Mouse (Mus musculus): ENCODE results near the gene Lgals7.
"Not testable (repeated sequence)": the region's sequence is repeated elsewhere in the genome, so short reads cannot be mapped to it uniquely, and the experiment has no call there.

Lgals7 gene

DNA sequence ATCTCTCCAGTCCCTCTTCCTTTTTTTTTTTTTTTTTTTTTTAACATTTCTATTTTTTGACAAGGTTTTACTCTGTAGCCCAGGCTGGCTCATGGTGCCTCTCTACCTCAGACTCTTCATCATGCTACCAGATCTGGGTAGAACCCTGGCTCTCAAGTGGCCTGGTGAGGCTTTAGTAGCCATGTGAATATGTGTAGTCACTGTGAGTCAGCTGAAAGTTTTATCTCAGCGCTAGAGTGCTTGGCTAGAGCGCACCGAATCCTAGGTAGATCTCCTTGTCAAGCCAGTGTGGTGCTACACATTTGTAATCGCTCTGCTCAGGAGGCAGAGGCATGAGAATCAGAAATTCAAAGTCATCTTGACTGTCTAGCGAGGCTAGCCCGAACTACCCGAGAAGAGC, 13.5 kb downstream of the Lgals7 start:
- no peak for DNase-seq (ENCODE audit: low spot score)

DNA sequence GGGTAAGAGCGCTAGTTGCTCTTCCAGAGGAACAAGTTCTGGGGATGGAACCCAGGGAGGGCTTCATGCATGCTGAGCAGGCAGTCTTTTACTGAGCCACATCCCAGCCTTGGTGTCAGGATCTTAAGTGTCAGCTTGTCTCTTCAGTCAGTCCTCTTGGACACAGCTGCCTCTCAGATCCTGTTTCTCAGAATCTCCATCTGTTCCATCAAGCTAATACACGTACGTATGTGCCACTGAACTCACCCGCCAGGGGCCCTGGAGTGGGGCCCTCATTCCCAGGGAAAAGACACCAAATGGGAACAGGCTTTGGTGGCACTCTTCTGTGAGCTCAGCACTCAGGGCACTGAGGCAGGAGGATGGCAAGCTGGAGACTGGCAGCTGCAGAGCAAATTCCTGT, 14.2 kb downstream of the Lgals7 start:
- DNase-seq (ENCODE audit: low spot score) = no peak

GRCm38 (mm10) chr7:28879606-28880005, 16.0 kb downstream of the Lgals7 start:
- no peak for DNase-seq (ENCODE audit: low spot score)

DNA sequence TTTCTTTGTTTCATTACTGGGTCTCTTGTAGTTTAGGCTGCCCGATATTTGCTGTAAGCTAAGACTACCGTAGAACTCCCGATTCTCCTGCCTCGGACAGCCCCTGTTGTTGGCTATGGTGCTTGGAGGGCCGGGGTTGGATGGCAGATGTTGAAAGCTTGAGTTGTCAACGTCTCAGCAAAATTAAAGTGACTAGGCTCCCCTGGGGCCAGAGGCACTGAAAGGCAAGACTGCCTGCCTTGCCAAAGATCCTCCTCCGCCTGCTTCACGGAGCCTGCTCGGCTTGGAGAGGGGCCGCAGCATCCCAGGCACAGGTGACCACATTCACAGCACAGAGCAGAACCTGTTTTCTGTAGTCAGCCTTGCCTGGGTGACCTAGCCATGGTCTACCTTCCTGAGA, 16.9 kb downstream of the Lgals7 start:
- DNase-seq (ENCODE audit: low spot score) = no peak

DNA sequence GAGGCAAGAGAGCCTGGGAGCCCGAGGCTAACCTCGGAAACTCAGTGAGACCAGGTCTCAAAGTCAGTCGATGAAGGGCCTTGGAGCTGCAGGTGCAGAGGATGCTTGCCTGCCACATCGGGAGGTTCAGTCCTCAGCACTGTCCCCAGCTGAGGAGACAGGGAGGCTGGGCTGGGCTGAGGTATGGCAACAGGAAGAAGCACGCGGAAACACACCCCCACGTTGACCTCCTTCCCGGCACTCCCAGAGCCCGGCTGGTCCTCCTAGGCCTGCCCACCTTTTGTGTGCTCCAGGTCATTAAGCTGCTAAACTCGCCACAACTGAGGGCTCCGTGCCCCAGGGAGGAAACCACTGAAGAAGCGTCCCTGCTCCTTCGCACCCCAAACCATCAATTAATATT, 17.5 kb downstream of the Lgals7 start, which contains the start of gene Capn12:
TSS of gene Capn12 (plus strand) at position 224 of the 400 bp plus-strand sequence.
- no peak for DNase-seq (ENCODE audit: low spot score)

GRCm38 (mm10) chr7:28883039-28883438, 19.4 kb downstream of the Lgals7 start:
- DNase-seq (ENCODE audit: low spot score) = no peak

DNA sequence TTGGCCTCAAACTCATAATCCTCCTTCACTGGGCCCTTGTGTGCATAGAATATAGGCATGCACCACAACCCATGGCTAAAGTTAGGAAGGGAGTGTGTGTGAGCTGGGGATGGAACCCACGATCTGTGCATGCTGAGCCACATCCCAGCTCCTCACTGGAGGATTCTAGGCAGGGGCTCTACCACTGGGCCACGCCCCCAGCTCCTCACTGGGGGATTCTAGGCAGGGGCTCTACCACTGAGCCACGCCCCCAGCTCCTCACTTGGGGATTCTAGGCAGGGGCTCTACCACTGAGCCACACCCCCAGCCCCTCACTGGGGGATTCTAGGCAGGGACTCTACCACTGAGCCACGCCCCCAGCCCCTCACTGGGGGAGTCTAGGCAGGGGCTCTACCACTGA, 20.1 kb downstream of the Lgals7 start:
- DNase-seq (ENCODE audit: low spot score) = not testable (repeated sequence)

- DNase-seq (ENCODE audit: low spot score) = no peak
These were observed 22.8 kb downstream of the Lgals7 start for GRCm38 (mm10) chr7:28886486-28886885.

- DNase-seq (ENCODE audit: low spot score) = no peak
These were observed 25.1 kb downstream of the Lgals7 start for GRCm38 (mm10) chr7:28888701-28889161.

- DNase-seq (ENCODE audit: low spot score) = no peak
These were observed 28.9 kb downstream of the Lgals7 start for GRCm38 (mm10) chr7:28892601-28893000.

GRCm38 (mm10) chr7:28893643-28894265, 30.1 kb downstream of the Lgals7 start:
- no peak for DNase-seq (ENCODE audit: low spot score)

- no peak for DNase-seq (ENCODE audit: low spot score)
These were observed 31.3 kb downstream of the Lgals7 start for GRCm38 (mm10) chr7:28894942-28895341.

GRCm38 (mm10) chr7:28897661-28898060, 34.0 kb downstream of the Lgals7 start:
- no peak for DNase-seq (ENCODE audit: low spot score)

DNA sequence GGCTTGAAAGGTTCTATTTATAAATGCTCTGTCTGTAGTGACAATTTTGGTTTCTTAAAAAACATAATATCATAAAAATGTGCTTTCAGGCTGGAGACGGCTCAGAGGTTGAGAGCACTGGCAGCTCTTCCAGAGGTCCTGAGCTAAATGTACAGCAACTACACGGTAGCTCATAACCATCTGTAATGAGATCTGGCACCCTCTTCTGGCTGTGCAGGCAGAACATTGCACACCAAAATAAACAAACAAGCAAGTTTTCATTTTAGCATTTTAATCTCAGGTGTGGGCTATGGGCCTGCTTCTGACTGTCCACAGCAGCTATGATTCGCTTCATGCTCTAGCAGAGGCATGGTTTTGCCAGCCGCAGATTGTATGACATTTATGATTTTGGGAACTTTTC, 36.3 kb downstream of the Lgals7 start:
- no peak for DNase-seq (ENCODE audit: low spot score)

GRCm38 (mm10) chr7:28901311-28902125, 37.9 kb downstream of the Lgals7 start:
- peak; percentile 65 for DNase-seq (ENCODE audit: low spot score)

- DNase-seq (ENCODE audit: low spot score) = no peak
These were observed 38.5 kb downstream of the Lgals7 start for GRCm38 (mm10) chr7:28902180-28902579.

DNA sequence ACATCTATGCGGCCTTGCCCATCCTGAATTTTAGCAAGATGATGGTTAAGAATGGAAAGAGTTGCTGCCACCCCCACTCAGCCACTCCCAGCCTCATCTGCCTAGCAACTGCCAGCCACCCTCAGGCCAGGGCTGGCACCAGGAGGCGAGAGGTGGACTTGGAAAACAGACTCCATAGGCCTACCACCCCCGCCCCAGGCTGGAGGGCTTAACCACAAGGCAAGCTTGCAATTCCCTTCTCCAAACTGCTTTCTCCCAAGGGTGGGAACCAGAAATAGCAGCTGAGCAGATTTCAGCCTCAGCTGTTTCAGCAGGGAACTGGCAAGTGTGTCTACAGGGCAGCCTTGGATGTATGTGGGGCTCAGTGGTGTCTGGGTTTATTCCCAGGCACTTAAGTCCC, 39.2 kb downstream of the Lgals7 start:
- DNase-seq (ENCODE audit: low spot score) = peak; percentile 63

GRCm38 (mm10) chr7:28903778-28904177, 40.1 kb downstream of the Lgals7 start:
- peak; percentile 74 for DNase-seq (ENCODE audit: low spot score)

DNA sequence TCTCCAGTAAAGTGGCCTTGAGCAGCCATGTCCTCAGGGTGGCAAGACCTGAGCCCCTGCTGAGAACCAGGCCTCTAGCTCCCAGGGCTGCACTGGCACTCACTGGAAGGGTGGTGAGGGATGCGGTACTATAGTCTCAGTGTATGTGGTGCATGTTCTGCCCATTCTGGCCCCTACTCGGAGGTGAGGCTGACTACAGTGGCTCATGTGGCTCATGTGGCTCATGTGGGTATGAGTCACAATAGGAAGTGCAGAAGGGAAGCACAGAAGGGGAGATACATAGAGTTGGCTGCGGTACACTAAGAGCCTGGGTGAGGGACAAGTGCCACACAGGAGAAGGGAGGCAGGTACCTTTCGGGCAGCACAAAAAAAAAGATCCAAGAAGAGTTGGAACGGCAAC, 43.5 kb downstream of the Lgals7 start:
- no peak for DNase-seq (ENCODE audit: low spot score)

DNA sequence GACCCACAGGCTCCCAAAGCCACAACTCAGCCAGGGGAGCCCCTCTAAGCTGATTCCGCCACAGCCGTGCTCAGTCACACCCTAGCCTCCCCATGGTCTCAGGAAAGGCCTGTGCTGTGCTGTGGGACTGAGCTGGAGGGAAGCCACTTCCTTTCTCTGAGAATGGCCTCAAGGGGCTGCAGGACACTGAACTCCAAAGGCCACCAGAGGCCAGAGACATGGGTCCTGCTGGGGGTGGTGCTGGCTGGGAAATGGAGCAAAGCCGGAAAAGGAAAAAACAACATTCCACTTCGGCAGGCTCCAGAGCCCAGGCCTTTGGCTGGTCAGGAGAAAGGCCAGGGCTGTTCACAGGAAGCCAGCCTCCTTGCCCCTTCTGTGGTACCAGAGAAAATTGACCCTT, 48.0 kb downstream of the Lgals7 start:
- DNase-seq (ENCODE audit: low spot score) = no peak

GRCm38 (mm10) chr7:28913171-28913570, 49.5 kb downstream of the Lgals7 start:
- DNase-seq (ENCODE audit: low spot score) = no peak

All from layer of hippocampus, adult 11-12 months (tissue).